Mouse (Mus musculus): Measurements from ENCODE around the gene Acvr2b. TPM values are rescaled to one million over a fixed set of nuclear protein-coding genes. Genes with fewer than 3 reads are reported as not detected.
A peak's percentile ranks its signal among the peaks of the same experiment; 100 is the strongest.

Gene Acvr2b
- polyA plus RNA-seq, 1 experiment from 2014 or later = 48.1 TPM

- Histone ChIP-seq H3K36me3 (ENCODE audit: poor library complexity, severe bottlenecking) (no peaks in the 10 kb centered on the region), H3K9ac (no peak overlapping the region), H3K9me3 (replicated peaks) (no peaks in the 10 kb centered on the region), H3K4me1 (peaks cover 12% of the 10 kb centered on the region), H3K4me2 (no peak overlapping the region), H3K27me3 (no peaks in the 10 kb centered on the region), H3K4me3 (no peak overlapping the region), H3K27ac (no peak overlapping the region)
- ATAC-seq = 0 out of 2 replicates have a peak, but pooled peaks have one; percentile 24
- 67% methylated on average over 11 of the region's 11 CpGs for WGBS
These were observed 76.4 kb downstream of the Acvr2b start for GRCm38 (mm10) chr9:119478345-119478744.

GRCm38 (mm10) chr9:119479297-119479696, 77.4 kb downstream of the Acvr2b start:
- 73% methylated on average over 8 of the region's 8 CpGs for WGBS
- H3K36me3 ChIP-seq (ENCODE audit: poor library complexity, severe bottlenecking) = no peaks in the 10 kb centered on the region
- no peak overlapping the region for H3K4me3 ChIP-seq
- H3K27me3 ChIP-seq = no peaks in the 10 kb centered on the region
- ATAC-seq = 0 out of 2 replicates have a peak, but pooled peaks have one; percentile 6
- no peaks in the 10 kb centered on the region for H3K9me3 ChIP-seq (replicated peaks)
- H3K4me1 ChIP-seq = peaks cover 21% of the 10 kb centered on the region
- H3K27ac ChIP-seq = no peak overlapping the region
- no peak overlapping the region for H3K4me2 ChIP-seq
- no peak overlapping the region for H3K9ac ChIP-seq

- no peak for ATAC-seq
- no peaks in the 10 kb centered on the region for H3K36me3 ChIP-seq (ENCODE audit: poor library complexity, severe bottlenecking)
- H3K4me2 ChIP-seq = no peak overlapping the region
- no peak overlapping the region for H3K27ac ChIP-seq
- no peaks in the 10 kb centered on the region for H3K9me3 ChIP-seq (replicated peaks)
- no peak overlapping the region for H3K9ac ChIP-seq
- peaks cover 24% of the 10 kb centered on the region for H3K4me1 ChIP-seq
- H3K27me3 ChIP-seq = no peaks in the 10 kb centered on the region
- no peak overlapping the region for H3K4me3 ChIP-seq
- WGBS = 90% methylated on average over 4 of the region's 4 CpGs
These were observed 79.7 kb downstream of the Acvr2b start for GRCm38 (mm10) chr9:119481612-119482011.

- Histone ChIP-seq H3K27ac (no peak overlapping the region), H3K4me1 (peaks cover 13% of the 10 kb centered on the region), H3K9ac (no peak overlapping the region; the same call in 1 of the 2 replicates), H3K9me3 (replicated peaks) (no peaks in the 10 kb centered on the region), H3K4me2 (no peak overlapping the region), H3K36me3 (ENCODE audit: poor library complexity, severe bottlenecking) (no peaks in the 10 kb centered on the region), H3K27me3 (no peaks in the 10 kb centered on the region), H3K4me3 (no peak overlapping the region)
- no peak for ATAC-seq
- WGBS = 53% methylated on average over 23 of the region's 23 CpGs
These were observed 81.8 kb downstream of the Acvr2b start for GRCm38 (mm10) chr9:119483554-119484353.

GRCm38 (mm10) chr9:119484420-119484819, 82.5 kb downstream of the Acvr2b start:
- ATAC-seq = no peak

More at GRCm38 (mm10) chr9:119484420-119484819, 82.5 kb downstream of the Acvr2b start:
- Histone ChIP-seq H3K4me1 (peaks cover 13% of the 10 kb centered on the region), H3K4me3 (no peak overlapping the region), H3K9me3 (replicated peaks) (no peaks in the 10 kb centered on the region), H3K27ac (no peak overlapping the region), H3K4me2 (no peak overlapping the region), H3K36me3 (ENCODE audit: poor library complexity, severe bottlenecking) (no peaks in the 10 kb centered on the region), H3K27me3 (no peaks in the 10 kb centered on the region), H3K9ac (no peak overlapping the region)
- 74% methylated on average over 9 of the region's 9 CpGs for WGBS

Other genes starting within 250 kb of the Acvr2b start
- gene Acaa1b, start 245.0 kb upstream of the Acvr2b start, polyA plus RNA-seq (2015; fragmentation: Nextera tagmentation; extraction: Ambion mirVana) = 1.1 and 1.3 TPM in 2 replicates
- not detected in 2 replicates for gene Gm47289, start 243.0 kb upstream of the Acvr2b start, polyA plus RNA-seq (2015; fragmentation: Nextera tagmentation; extraction: Ambion mirVana)
- not detected in 2 replicates for gene Slc22a13, start 193.0 kb upstream of the Acvr2b start, polyA plus RNA-seq (2015; fragmentation: Nextera tagmentation; extraction: Ambion mirVana)
- 12.9 and 13.0 TPM in 2 replicates for gene Oxsr1, start 79.7 kb upstream of the Acvr2b start, polyA plus RNA-seq (2015; fragmentation: Nextera tagmentation; extraction: Ambion mirVana)
- 82.8 and 97.0 TPM in 2 replicates for gene Acaa1a, start 62.4 kb upstream of the Acvr2b start, polyA plus RNA-seq (2015; fragmentation: Nextera tagmentation; extraction: Ambion mirVana)
- gene Myd88, start 60.7 kb upstream of the Acvr2b start, polyA plus RNA-seq (2015; fragmentation: Nextera tagmentation; extraction: Ambion mirVana) = 3.8 and 5.4 TPM in 2 replicates
- gene Xylb, start 44.7 kb upstream of the Acvr2b start, polyA plus RNA-seq (2015; fragmentation: Nextera tagmentation; extraction: Ambion mirVana) = 5.7 and 6.2 TPM in 2 replicates
- gene Slc22a14, start 36.6 kb upstream of the Acvr2b start, polyA plus RNA-seq (2015; fragmentation: Nextera tagmentation; extraction: Ambion mirVana) = not detected in 2 replicates
- 46.3 and 52.6 TPM in 2 replicates for gene Exog, start 42.8 kb downstream of the Acvr2b start, polyA plus RNA-seq (2015; fragmentation: Nextera tagmentation; extraction: Ambion mirVana)
- gene Scn5a, start 176.9 kb downstream of the Acvr2b start, polyA plus RNA-seq (2015; fragmentation: Nextera tagmentation; extraction: Ambion mirVana) = 0.83 and 1.3 TPM in 2 replicates

Data from forebrain, embryonic 13.5 days (tissue).